Mouse (Mus musculus) limb, embryonic 13.5 days (tissue): ENCODE measurements around the gene Ugt1a6b. TPM values are rescaled to one million over a fixed set of nuclear protein-coding genes. Genes with fewer than 3 reads are reported as not detected.
A peak's percentile ranks its signal among the peaks of the same experiment; 100 is the strongest.

Experiments used
- ATAC-seq: fragments of 200-750 bp; cut with Nextera tagmentation; 2 replicates; pipeline ENCODE4 v1.8.0; 2017; ENCODE audit warnings: low read depth, moderate number of reproducible peaks, moderate TSS enrichment; ENCODE audit not compliant: low FRiP score
- H3K27ac ChIP-seq: fragments of 300-500 bp; sonication (generic); 2 replicates; pipeline ENCODE4 v1.5.1; 2015; ENCODE audit warnings: inconsistent platforms, mild to moderate bottlenecking, moderate library complexity
- H3K27me3 ChIP-seq: fragments of 300-500 bp; sonication (generic); 2 replicates; pipeline ENCODE4 v1.6.1; 2015; ENCODE audit warnings: mild to moderate bottlenecking, inconsistent platforms
- H3K36me3 ChIP-seq: fragments of 300-500 bp; sonication (generic); 2 replicates; pipeline ENCODE4 v1.6.1; 2015; ENCODE audit warnings: inconsistent platforms, mild to moderate bottlenecking, moderate library complexity
- H3K4me1 ChIP-seq: fragments of 300-500 bp; sonication (generic); 2 replicates; pipeline ENCODE4 v1.6.1; 2015; ENCODE audit warnings: inconsistent platforms
- H3K4me2 ChIP-seq: fragments of 300-500 bp; sonication (generic); replicated peaks from 2 replicates; pipeline ENCODE4 v1.6.1; 2015; ENCODE audit warnings: inconsistent platforms, mild to moderate bottlenecking, moderate library complexity
- H3K4me3 ChIP-seq: fragments of 300-500 bp; sonication (generic); 2 replicates; pipeline ENCODE4 v1.5.1; 2015; ENCODE audit warnings: moderate library complexity, mild to moderate bottlenecking, inconsistent platforms
- H3K9ac ChIP-seq: fragments of 300-500 bp; sonication (generic); 2 replicates; pipeline ENCODE4 v1.6.1; 2015; ENCODE audit warnings: mild to moderate bottlenecking, inconsistent platforms
- H3K9me3 ChIP-seq: fragments of 300-500 bp; sonication (generic); 2 replicates; pipeline ENCODE4 v1.6.1; 2016; ENCODE audit warnings: inconsistent platforms
- WGBS: fragments of 180-500 bp; shearing (Covaris S2); methylation state at CpG from one replicate; pipeline ENCODE4 v1.1.7; 2015; 5-methylcytosine and 5-hydroxymethylcytosine counted together
- polyA plus RNA-seq: library from polyadenylated mRNA; unstranded; fragments of >200 nt; fragmentation: Nextera tagmentation; extraction: Ambion mirVana; gene quantifications from 2 replicates; pipeline ENCODE4 v1.2.1, GENCODE M21; 2015

The Ugt1a6b gene
- polyA plus RNA-seq, 1 experiment from 2014 or later, result not detected

GRCm38 (mm10) chr1:88212341-88213045 lies 109.4 kb downstream of the Ugt1a6b start:
- WGBS, result 60% methylated on average over 8 of the region's 8 CpGs
- H3K27ac ChIP-seq, result no peak overlapping the region
- H3K9me3 ChIP-seq, result peaks cover 57% of the 10 kb centered on the region
- no peaks in the 10 kb centered on the region for H3K36me3 ChIP-seq
- no peaks in the 10 kb centered on the region for H3K4me1 ChIP-seq
- no peak overlapping the region for H3K4me2 ChIP-seq
- no peak overlapping the region for H3K4me3 ChIP-seq
- 0 out of 2 replicates have a peak, but pooled peaks have one; percentile 17 for ATAC-seq
- no peak overlapping the region for H3K9ac ChIP-seq
- no peaks in the 10 kb centered on the region for H3K27me3 ChIP-seq

GRCm38 (mm10) chr1:88213061-88213460 lies 110.0 kb downstream of the Ugt1a6b start:
- Histone ChIP-seq H3K27me3 (no peaks in the 10 kb centered on the region), H3K27ac (no peak overlapping the region), H3K4me3 (no peak overlapping the region), H3K36me3 (no peaks in the 10 kb centered on the region), H3K9me3 (peaks cover 60% of the 10 kb centered on the region), H3K4me2 (no peak overlapping the region), H3K4me1 (no peaks in the 10 kb centered on the region), H3K9ac (no peak overlapping the region)
- no peak for ATAC-seq
- 77% methylated on average over 1 of the region's 1 CpGs for WGBS

GRCm38 (mm10) chr1:88213766-88214461 lies 110.9 kb downstream of the Ugt1a6b start:
- Histone ChIP-seq H3K4me3 (no peak overlapping the region), H3K27me3 (no peaks in the 10 kb centered on the region), H3K4me2 (no peak overlapping the region), H3K27ac (no peak overlapping the region), H3K9me3 (peaks cover 60% of the 10 kb centered on the region), H3K9ac (no peak overlapping the region), H3K36me3 (no peaks in the 10 kb centered on the region), H3K4me1 (no peaks in the 10 kb centered on the region)
- WGBS, result 74% methylated on average over 2 of the region's 2 CpGs
- no peak for ATAC-seq

GRCm38 (mm10) chr1:88214462-88214952 lies 111.5 kb downstream of the Ugt1a6b start:
- WGBS, result 76% methylated on average over 2 of the region's 2 CpGs
- no peaks in the 10 kb centered on the region for H3K27me3 ChIP-seq
- no peak overlapping the region for H3K27ac ChIP-seq
- H3K4me3 ChIP-seq, result no peak overlapping the region
- ATAC-seq, result no peak
- no peak overlapping the region for H3K4me2 ChIP-seq
- H3K36me3 ChIP-seq, result no peaks in the 10 kb centered on the region
- H3K4me1 ChIP-seq, result no peaks in the 10 kb centered on the region
- H3K9me3 ChIP-seq, result peaks cover 60% of the 10 kb centered on the region
- H3K9ac ChIP-seq, result no peak overlapping the region

- no peaks in the 10 kb centered on the region for H3K36me3 ChIP-seq
- H3K4me3 ChIP-seq, result no peak overlapping the region
- no peak for ATAC-seq
Observed at GRCm38 (mm10) chr1:88215466-88216380, 112.7 kb downstream of the Ugt1a6b start.

GRCm38 (mm10) chr1:88216551-88216950 lies 113.5 kb downstream of the Ugt1a6b start:
- no peak overlapping the region for H3K27ac ChIP-seq
- peaks cover 56% of the 10 kb centered on the region for H3K9me3 ChIP-seq
- ATAC-seq, result no peak
- 58% methylated on average over 2 of the region's 2 CpGs for WGBS
- H3K4me1 ChIP-seq, result no peaks in the 10 kb centered on the region
- H3K36me3 ChIP-seq, result no peaks in the 10 kb centered on the region
- H3K4me3 ChIP-seq, result no peak overlapping the region
- H3K4me2 ChIP-seq, result no peak overlapping the region
- no peaks in the 10 kb centered on the region for H3K27me3 ChIP-seq
- H3K9ac ChIP-seq, result no peak overlapping the region

More at GRCm38 (mm10) chr1:88215466-88216380, 112.7 kb downstream of the Ugt1a6b start:
- 72% methylated on average over 10 of the region's 10 CpGs for WGBS
- H3K27me3 ChIP-seq, result no peaks in the 10 kb centered on the region
- H3K27ac ChIP-seq, result no peak overlapping the region
- H3K9ac ChIP-seq, result no peak overlapping the region
- H3K9me3 ChIP-seq, result peaks cover 60% of the 10 kb centered on the region
- H3K4me1 ChIP-seq, result no peaks in the 10 kb centered on the region
- no peak overlapping the region for H3K4me2 ChIP-seq

- no peaks in the 10 kb centered on the region for H3K4me1 ChIP-seq
- ATAC-seq, result no peak
- WGBS, result 58% methylated on average over 2 of the region's 2 CpGs
- H3K4me3 ChIP-seq, result no peak overlapping the region
- no peak overlapping the region for H3K9ac ChIP-seq
- H3K36me3 ChIP-seq, result no peaks in the 10 kb centered on the region
- H3K9me3 ChIP-seq, result peaks cover 52% of the 10 kb centered on the region
- H3K27me3 ChIP-seq, result no peaks in the 10 kb centered on the region
- H3K4me2 ChIP-seq, result no peak overlapping the region
- H3K27ac ChIP-seq, result no peak overlapping the region
Observed at GRCm38 (mm10) chr1:88217144-88217543, 114.1 kb downstream of the Ugt1a6b start.

GRCm38 (mm10) chr1:88217576-88217975 lies 114.5 kb downstream of the Ugt1a6b start:
- no peak overlapping the region for H3K4me3 ChIP-seq
- 41% methylated on average over 3 of the region's 3 CpGs for WGBS
- no peak overlapping the region for H3K4me2 ChIP-seq
- H3K4me1 ChIP-seq, result no peaks in the 10 kb centered on the region
- no peak overlapping the region for H3K27ac ChIP-seq
- H3K27me3 ChIP-seq, result no peaks in the 10 kb centered on the region
- H3K9me3 ChIP-seq, result peaks cover 49% of the 10 kb centered on the region
- no peak overlapping the region for H3K9ac ChIP-seq
- no peaks in the 10 kb centered on the region for H3K36me3 ChIP-seq
- no peak for ATAC-seq

GRCm38 (mm10) chr1:88218051-88218450 lies 115.0 kb downstream of the Ugt1a6b start:
- Histone ChIP-seq H3K9ac (no peak overlapping the region), H3K4me3 (no peak overlapping the region), H3K4me2 (no peak overlapping the region), H3K4me1 (no peaks in the 10 kb centered on the region), H3K27me3 (no peaks in the 10 kb centered on the region), H3K27ac (no peak overlapping the region), H3K9me3 (peaks cover 45% of the 10 kb centered on the region), H3K36me3 (no peaks in the 10 kb centered on the region)
- 75% methylated on average over 9 of the region's 9 CpGs for WGBS
- ATAC-seq, result no peak

GRCm38 (mm10) chr1:88218591-88218990 lies 115.5 kb downstream of the Ugt1a6b start:
- Histone ChIP-seq H3K9me3 (peaks cover 39% of the 10 kb centered on the region), H3K4me3 (no peak overlapping the region), H3K9ac (no peak overlapping the region), H3K4me2 (no peak overlapping the region), H3K36me3 (no peaks in the 10 kb centered on the region), H3K27me3 (no peaks in the 10 kb centered on the region), H3K4me1 (no peaks in the 10 kb centered on the region), H3K27ac (no peak overlapping the region)
- no peak for ATAC-seq
- 50% methylated on average over 4 of the region's 4 CpGs for WGBS

- ATAC-seq, result no peak
- no peak overlapping the region for H3K4me2 ChIP-seq
- WGBS, result 21% methylated on average over 1 of the region's 1 CpGs
Observed at GRCm38 (mm10) chr1:88219054-88219453, 116.0 kb downstream of the Ugt1a6b start.

GRCm38 (mm10) chr1:88220336-88220735 lies 117.3 kb downstream of the Ugt1a6b start:
- no peak overlapping the region for H3K9ac ChIP-seq
- H3K4me2 ChIP-seq, result no peak overlapping the region
- H3K27me3 ChIP-seq, result no peaks in the 10 kb centered on the region
- peaks cover 26% of the 10 kb centered on the region for H3K9me3 ChIP-seq
- H3K36me3 ChIP-seq, result no peaks in the 10 kb centered on the region
- ATAC-seq, result no peak
- H3K27ac ChIP-seq, result no peak overlapping the region
- H3K4me1 ChIP-seq, result no peaks in the 10 kb centered on the region
- H3K4me3 ChIP-seq, result no peak overlapping the region

More at GRCm38 (mm10) chr1:88219054-88219453, 116.0 kb downstream of the Ugt1a6b start:
- H3K27ac ChIP-seq, result no peak overlapping the region
- H3K4me1 ChIP-seq, result no peaks in the 10 kb centered on the region
- no peak overlapping the region for H3K4me3 ChIP-seq
- H3K27me3 ChIP-seq, result no peaks in the 10 kb centered on the region
- no peaks in the 10 kb centered on the region for H3K36me3 ChIP-seq
- H3K9ac ChIP-seq, result no peak overlapping the region
- H3K9me3 ChIP-seq, result peaks cover 35% of the 10 kb centered on the region
